Mouse (Mus musculus) adrenal gland, adult 2 months (tissue): Measurements from ENCODE around the gene Gm20388. TPM values are rescaled to one million over a fixed set of nuclear protein-coding genes. Genes with fewer than 3 reads are reported as not detected.

Experiments used
- DNase-seq: peaks from one replicate; pipeline ENCODE4 v3.0.0; 2021
- polyA plus RNA-seq: library from polyadenylated mRNA; depleted of rRNA; stranded (reverse); fragments of >200 nt; gene quantifications from 2 replicates; pipeline ENCODE4 v1.2.3, GENCODE M21; 2012
- total RNA-seq, 2 experiments: library from RNA; stranded (reverse); gene quantifications; 2 replicates each; pipeline ENCODE4 v1.2.3; 2021

The Gm20388 gene
- total and polyA plus RNA-seq, 3 experiments, result 5.9 to 50.1 (median 9.9) TPM

DNA sequence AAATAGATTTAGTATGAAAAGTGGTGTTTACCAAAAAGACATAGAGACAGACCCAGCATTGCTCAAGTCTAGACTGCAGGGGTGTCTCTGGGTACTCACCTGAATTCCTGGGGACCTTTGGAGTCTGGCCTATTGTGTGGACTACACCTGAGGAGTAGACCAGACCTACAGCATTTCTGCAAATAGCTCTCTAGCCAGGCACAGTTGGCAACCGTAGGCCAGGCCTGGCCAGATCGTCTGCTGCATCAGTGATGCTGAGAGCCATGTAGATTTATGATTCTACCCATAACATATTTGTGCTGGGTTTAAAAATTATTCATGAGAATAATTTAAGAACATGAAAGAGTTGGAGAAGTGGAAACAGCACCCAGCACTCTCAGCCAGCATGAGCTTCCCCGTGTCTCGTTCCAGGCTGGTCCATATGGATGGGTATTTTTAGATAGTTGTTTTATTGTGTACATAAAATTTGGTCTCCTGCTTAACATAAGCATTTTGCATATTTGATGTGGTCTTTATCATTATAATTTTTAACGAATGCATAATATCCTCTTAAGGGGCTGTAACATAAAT lies 4378.9 kb downstream of the Gm20388 start:
- DNase-seq, result no peak

DNA sequence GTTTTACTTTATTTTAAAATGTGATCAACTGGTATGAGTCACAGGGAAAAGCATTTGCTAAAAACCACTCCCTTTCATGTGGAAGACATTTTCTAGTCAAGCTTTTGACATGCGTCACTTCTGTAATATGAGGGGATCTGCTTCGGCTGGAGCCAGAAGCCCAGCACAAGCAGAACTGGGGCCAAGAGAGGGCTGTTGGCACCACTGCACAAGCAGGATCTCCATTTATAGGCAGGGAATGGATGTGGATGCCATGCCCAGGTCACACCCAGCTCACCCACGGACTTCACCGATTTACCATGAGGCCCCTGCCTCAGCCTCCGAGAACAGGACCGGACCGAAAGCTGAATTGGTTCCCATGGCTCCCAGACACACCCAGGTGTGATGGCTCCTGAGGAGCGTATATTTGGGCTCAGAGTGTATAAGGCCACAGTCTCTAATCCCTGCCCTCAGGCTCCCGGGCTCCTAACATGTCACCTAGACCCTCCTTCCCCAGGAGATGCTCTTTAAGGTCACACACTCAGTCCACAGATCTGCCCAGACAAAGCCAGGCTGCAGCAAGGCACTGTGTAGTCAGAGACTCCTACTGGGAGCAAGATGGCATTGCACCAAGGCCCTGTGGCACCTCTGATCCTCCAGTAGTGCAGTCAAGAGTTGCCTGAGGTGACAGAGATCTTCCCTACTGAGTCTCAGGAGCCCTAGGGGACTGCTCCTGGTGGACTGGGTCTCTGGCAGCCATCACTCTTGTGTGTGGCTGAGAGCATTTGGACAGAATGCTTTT lies 4380.5 kb downstream of the Gm20388 start:
- no peak for DNase-seq

DNA sequence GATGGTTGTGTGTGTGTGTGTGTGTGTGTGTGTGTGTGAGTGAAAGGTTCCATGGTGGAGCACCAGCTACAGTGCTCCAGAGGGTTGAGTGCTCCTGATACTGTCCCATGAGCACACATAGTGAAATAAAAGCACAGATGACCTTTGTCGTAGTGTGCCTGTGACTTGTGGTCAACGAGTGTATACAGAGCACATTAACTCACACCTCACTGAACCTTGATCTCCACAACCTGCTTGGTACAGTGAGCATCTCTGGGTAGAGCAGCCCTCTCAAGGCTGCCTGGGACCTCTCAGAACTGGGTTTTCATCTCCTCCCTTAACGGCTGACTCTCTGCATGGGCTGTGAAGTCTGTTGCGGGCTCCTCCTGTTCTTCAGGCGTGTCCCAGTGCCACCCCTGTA lies 4381.1 kb downstream of the Gm20388 start:
- no peak for DNase-seq

DNA sequence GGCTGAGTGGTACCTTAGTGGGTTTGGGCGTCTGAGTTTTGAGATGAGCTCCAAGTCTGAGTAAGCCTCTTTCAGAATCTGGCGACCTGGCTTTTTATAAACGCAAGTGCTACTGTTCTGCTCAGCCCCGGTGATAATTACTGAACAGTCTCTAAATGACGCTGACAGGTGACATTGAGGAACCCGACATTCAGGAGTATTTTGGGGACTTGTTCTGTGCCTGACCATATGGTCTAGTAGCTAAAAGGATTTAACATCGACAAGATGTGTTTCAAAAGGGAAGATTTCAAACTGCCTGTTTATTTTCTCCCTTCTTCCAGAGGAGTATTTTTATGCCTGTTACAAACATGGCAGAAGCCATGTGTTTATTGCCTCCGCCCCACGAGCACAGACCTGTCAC lies 4382.3 kb downstream of the Gm20388 start:
- no peak for DNase-seq

DNA sequence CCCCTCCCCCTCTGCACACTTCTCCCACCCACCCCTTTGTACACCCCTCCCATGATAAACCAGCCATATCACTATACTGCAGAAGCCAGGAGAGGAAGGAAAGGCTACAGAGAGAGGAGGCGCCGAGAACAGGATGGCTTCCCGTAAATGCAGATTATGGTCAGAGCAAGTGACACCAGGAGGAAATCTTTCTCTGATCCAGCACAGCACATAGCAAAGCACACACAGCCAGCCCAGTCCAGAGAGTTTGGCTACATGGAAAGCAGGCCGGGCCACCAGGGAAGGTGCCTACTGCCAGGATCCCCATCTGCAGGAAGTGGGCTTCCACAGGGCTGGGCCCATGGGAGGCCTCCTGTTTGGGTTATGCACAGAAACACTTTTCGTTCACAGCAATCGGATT lies 4383.8 kb downstream of the Gm20388 start:
- DNase-seq, result no peak

GRCm38 (mm10) chr8:124294900-124295299 lies 4384.3 kb downstream of the Gm20388 start:
- no peak for DNase-seq

GRCm38 (mm10) chr8:124295357-124295756 lies 4384.7 kb downstream of the Gm20388 start:
- no peak for DNase-seq

DNA sequence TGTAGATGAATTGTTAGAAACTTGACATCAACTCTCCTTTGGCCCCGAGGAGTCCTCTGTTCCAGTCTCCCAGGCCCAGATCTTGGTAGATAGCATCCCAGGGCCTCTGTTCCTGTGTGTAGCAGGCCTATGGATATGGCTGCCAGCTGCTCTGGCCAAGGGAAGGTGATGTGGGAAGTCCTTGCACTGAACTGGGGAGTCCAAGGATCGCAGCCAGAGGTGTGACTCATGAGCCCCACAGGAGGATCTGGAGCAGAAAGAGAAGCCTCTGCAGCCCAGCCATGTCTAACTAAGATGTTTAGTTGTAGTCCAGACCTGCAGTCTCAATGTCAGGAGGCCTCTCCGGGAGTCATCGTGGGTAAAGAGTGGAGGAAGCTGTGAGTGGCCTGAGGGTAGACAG lies 4390.9 kb downstream of the Gm20388 start:
- peak; percentile 58 for DNase-seq

DNA sequence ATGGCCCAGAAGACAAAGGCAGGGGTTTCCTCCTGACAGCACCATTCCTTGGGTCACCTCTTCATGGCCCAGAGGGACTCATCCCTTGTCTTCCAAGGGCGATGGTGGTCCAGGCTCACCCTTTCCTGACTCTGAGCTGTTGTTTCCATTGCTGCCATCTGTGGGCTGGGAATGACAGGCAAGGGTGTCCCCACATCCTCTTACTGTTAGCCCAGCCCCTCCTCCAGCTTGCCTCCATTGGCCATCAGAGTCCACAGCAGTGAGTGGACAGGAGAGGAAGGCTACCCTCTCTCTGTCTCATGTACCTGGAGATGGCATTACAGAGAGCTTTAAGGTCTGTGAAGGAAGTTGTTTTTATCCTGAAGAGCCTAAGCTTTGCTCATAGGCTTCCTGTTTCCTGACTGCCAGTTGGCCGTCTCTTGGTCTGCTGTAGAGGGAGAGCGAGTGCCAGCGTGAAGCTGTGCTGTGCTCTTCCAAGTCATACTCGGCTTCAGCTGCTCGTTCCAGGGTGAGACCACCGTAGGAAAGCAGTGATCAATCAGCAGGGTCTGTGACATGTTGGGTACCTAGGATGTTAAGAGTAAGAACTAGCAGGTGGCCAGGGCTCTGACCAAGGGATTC lies 4391.4 kb downstream of the Gm20388 start:
- no peak for DNase-seq

GRCm38 (mm10) chr8:124303211-124303902 lies 4392.7 kb downstream of the Gm20388 start:
- DNase-seq, result no peak

DNA sequence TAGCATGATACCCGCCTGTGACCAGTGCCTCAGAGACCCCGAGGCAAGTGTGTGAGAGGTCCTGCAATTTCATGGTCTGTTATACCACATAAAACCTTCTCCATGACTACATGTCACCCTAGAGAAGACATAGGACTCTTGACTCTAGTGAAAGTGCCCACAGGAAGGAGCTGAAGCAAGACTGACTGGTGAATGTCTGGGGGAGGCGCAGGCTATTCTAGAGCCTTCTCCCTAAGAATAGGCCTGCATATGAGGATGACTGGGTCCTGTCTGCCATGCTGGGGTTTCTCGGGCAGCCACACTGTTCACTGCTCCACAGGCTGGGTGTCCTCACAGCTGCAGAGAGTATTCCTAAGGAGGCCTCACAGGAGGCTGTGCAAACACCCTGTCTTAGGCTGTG lies 4393.5 kb downstream of the Gm20388 start:
- DNase-seq, result no peak

DNA sequence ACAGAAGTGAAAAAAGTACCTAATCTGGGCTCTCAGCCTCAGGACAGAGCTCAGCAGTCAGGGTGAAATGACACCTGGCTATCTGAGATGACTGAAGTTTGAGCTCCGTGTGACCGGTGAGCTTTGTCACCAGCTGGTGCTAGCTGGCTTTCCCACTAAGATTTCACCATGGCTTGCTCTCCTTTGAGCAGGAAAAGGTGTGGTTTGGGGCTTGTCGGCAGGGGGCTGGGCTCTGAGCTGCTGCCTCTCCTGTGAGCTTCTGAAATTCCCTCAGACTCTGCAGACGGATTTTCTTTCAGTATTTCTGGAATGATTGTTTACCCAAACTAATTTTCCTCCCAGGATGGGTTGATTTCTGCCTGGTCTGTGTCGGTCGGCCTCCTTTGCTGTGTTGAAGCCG lies 4395.9 kb downstream of the Gm20388 start:
- DNase-seq, result no peak

- DNase-seq, result no peak
These were observed 4397.1 kb downstream of the Gm20388 start for GRCm38 (mm10) chr8:124307700-124308099.

DNA sequence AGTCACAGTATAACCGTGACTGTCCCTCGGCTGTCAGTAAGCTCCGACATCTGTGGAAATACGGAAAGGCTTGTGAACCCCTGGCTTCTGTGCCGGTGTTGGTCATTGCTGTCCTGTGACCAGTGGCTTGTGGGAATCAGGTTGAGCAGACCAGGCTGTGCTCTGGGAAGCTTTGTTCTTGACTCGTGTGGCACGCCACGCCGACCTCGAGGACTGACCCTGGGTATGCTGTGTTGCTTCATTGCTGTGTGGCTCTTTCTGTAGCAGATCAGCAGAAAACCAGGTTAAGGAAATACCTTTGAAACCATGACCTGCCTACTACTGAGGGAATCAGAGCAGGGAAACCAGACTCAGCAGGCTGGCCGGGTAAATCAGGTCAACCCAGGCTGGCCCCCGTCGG lies 4399.9 kb downstream of the Gm20388 start:
- peak; percentile 55 for DNase-seq

DNA sequence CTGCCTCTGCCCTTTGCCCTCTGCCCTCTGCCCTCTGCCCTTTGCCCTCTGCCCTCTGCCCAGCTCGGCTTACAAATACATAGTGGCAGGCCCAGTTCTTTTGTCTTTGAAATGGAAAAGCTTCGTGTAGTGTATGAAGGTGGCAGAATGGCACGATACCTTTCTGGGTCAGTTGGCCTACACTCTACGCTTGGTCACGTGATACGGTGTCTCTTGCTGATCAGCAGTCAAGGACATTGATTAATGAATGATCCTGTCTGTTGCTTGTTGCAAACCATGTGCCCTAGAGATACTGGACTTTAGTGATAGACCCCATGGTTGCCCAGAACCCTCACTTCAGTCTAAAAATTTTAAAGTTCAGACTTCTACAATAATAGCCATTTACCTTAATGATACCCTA lies 4400.5 kb downstream of the Gm20388 start:
- no peak for DNase-seq

- no peak for DNase-seq
These were observed 4401.1 kb downstream of the Gm20388 start for GRCm38 (mm10) chr8:124311723-124312122.

DNA sequence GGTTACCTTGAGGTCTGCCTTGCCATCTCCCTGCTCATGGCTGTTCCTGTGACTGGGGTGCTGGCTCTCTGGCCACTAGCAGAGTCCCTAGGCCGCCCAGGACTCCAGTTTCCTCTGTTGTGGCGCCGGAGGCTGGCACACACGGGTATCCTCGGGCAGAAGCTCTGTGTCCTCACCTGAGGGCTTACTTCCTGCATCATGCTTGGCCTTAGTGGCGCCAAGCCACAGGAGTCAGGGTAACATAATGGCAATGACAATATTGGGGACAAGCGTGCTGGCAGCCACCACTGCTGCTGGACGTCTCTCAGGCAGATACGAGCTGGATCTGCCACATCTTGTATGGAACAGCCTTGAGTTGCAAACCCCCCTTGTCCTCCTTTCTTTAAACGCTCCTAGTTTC lies 4401.6 kb downstream of the Gm20388 start:
- peak; percentile 32 for DNase-seq

GRCm38 (mm10) chr8:124314803-124315202 lies 4404.2 kb downstream of the Gm20388 start:
- DNase-seq, result no peak

DNA sequence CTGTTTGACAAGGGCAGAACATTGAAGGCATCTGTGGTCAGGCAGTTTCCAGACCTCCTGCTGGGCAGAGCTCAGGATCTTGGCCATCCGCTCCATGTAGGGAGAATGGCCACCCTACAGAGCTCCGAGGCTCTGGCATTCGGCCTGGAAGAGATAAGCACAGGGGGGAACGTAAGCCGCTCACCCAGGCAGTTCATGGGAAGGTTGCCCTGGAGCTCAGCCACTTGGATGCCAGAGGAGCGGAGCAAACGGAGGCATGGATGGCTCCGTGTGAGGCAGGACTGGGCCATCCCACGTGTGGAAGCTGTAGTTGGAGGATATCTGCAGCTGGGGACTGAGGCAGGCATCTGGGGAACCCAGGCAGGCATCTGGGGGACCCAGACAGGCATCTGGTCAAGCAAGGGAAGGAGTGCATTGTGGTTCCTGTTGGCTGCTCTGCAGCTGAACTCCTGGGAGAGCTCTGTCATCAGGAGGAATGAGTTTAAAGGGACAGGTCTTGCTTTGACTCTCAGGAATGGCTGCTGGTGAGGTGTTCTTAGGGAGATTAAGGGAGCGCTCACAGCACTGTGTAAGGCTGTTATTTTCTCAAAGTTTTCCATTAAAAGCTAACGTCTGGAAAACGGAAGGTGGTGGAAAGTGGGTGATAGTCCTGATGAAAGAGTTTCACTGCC lies 4406.0 kb downstream of the Gm20388 start:
- peak; percentile 70 for DNase-seq

GRCm38 (mm10) chr8:124317191-124317682 lies 4406.6 kb downstream of the Gm20388 start:
- DNase-seq, result no peak

GRCm38 (mm10) chr8:124317821-124318220 lies 4407.2 kb downstream of the Gm20388 start:
- no peak for DNase-seq
